Mouse (Mus musculus): ENCODE measurements around the gene Foxp4. TPM values are rescaled to one million over a fixed set of nuclear protein-coding genes. Genes with fewer than 3 reads are reported as not detected.

Gene Foxp4
- polyA plus RNA-seq, 1 experiment from 2014 or later = 27.4 TPM

GRCm38 (mm10) chr17:47818038-47818725 lies 106.3 kb downstream of the Foxp4 start:
- H3K4me3 ChIP-seq (ENCODE audit: low read length) = no peak overlapping the region
- no peaks in the 10 kb centered on the region for H3K36me3 ChIP-seq (ENCODE audit: control insufficient read depth, insufficient read depth, low read length)
- H3K27ac ChIP-seq (ENCODE audit: low read depth, low read length) = no peak overlapping the region
- no peaks in the 10 kb centered on the region for H3K9me3 ChIP-seq (ENCODE audit: control insufficient read depth, low read length)
- 82% methylated on average over 13 of the region's 13 CpGs for WGBS
- peaks cover 8% of the 10 kb centered on the region for H3K4me1 ChIP-seq (ENCODE audit: control insufficient read depth, insufficient read depth, low read depth, low read length)
- ATAC-seq = no peak
- H3K4me2 ChIP-seq (ENCODE audit: low read length) = no peak overlapping the region
- no peaks in the 10 kb centered on the region for H3K27me3 ChIP-seq (replicated peaks; ENCODE audit: control insufficient read depth, insufficient read depth, low read length)
- H3K9ac ChIP-seq (ENCODE audit: low read depth, low read length) = no peak overlapping the region

Other genes with a start within 250 kb of the Foxp4 start
- 264 and 286 TPM in 2 replicates for gene Tomm6, start 236.3 kb downstream of the Foxp4 start, polyA plus RNA-seq (2015; fragmentation: Nextera tagmentation; extraction: Ambion mirVana)
- 55.7 and 58.1 TPM in 2 replicates for gene Frs3, start 235.6 kb downstream of the Foxp4 start, polyA plus RNA-seq (2015; fragmentation: Nextera tagmentation; extraction: Ambion mirVana)
- 1.4 TPM in 2 replicates for gene Gm21981, start 230.2 kb downstream of the Foxp4 start, polyA plus RNA-seq (2015; fragmentation: Nextera tagmentation; extraction: Ambion mirVana)
- 0.72 and 1.6 TPM in 2 replicates for gene Prickle4, start 229.9 kb downstream of the Foxp4 start, polyA plus RNA-seq (2015; fragmentation: Nextera tagmentation; extraction: Ambion mirVana)
- 0.11 TPM in 1 of 2 replicates, not detected in the other for gene Pgc, start 197.8 kb downstream of the Foxp4 start, polyA plus RNA-seq (2015; fragmentation: Nextera tagmentation; extraction: Ambion mirVana)
- 4.6 and 4.7 TPM in 2 replicates for gene Tfeb, start 187.6 kb downstream of the Foxp4 start, polyA plus RNA-seq (2015; fragmentation: Nextera tagmentation; extraction: Ambion mirVana)
- gene Mdfi, start 90.0 kb downstream of the Foxp4 start, polyA plus RNA-seq (2015; fragmentation: Nextera tagmentation; extraction: Ambion mirVana) = 2.7 and 3.9 TPM in 2 replicates
- not detected in 2 replicates for gene 1700122O11Rik, start 113.6 kb upstream of the Foxp4 start, polyA plus RNA-seq (2015; fragmentation: Nextera tagmentation; extraction: Ambion mirVana)
- 0.24 TPM in 2 replicates for gene 1700067P10Rik, start 164.7 kb upstream of the Foxp4 start, polyA plus RNA-seq (2015; fragmentation: Nextera tagmentation; extraction: Ambion mirVana)
- gene 9830107B12Rik, start 221.6 kb upstream of the Foxp4 start, polyA plus RNA-seq (2015; fragmentation: Nextera tagmentation; extraction: Ambion mirVana) = not detected in 2 replicates
- gene A530064D06Rik, start 242.6 kb upstream of the Foxp4 start, polyA plus RNA-seq (2015; fragmentation: Nextera tagmentation; extraction: Ambion mirVana) = 0.14 TPM in 1 of 2 replicates, not detected in the other